Mouse (Mus musculus) C3H10T1/2 (cell line): ENCODE data around the gene Mrpl11. TPM values are rescaled to one million over a fixed set of nuclear protein-coding genes. Genes with fewer than 3 reads are reported as not detected.

ENCODE experiments used
- polyA plus RNA-seq, 2 experiments: library from polyadenylated mRNA; unstranded; fragments of >200 nt; fragmentation: generic; extraction: Trizol; gene quantifications; one replicate each; pipeline ENCODE4 v1.2.1; 2012; ENCODE audit warnings: missing spikeins in 2 of 2

The Mrpl11 gene
- 100 to 1,000 TPM in 1 of 2 experiments, 10 to 100 TPM in 1; 75.2 to 151 TPM for polyA plus RNA-seq

GRCm38 (mm10) chr19:4961928-4962601 is at the start of gene Mrpl11:
TSS of gene Mrpl11 (plus strand) at chr19:4962147.

GRCm38 (mm10) chr19:4927904-4928531 is 33.9 kb upstream of the Mrpl11 start, which contains the start of gene Dpp3:
TSS of gene Dpp3 (minus strand) at chr19:4928287.

GRCm38 (mm10) chr19:4942551-4943252 is 19.2 kb upstream of the Mrpl11 start, which contains the start of gene Peli3:
TSS of gene Peli3 (minus strand) at chr19:4943127.

GRCm38 (mm10) chr19:4990256-4990625 is 28.3 kb downstream of the Mrpl11 start, which contains the start of gene Npas4:
TSS of gene Npas4 (minus strand) at chr19:4990316.

Other genes with a start within 250 kb of the Mrpl11 start
- gene Rbm4b, start 205.7 kb upstream of the Mrpl11 start, polyA plus RNA-seq, result 10 to 100 TPM in 1 of 2 experiments, 1 to 10 TPM in 1; 3.3 to 22.9 TPM
- 10 to 100 TPM; 17.8 to 38.0 TPM for gene Rbm4, start 168.2 kb upstream of the Mrpl11 start, polyA plus RNA-seq
- gene Gm21992, start 150.5 kb upstream of the Mrpl11 start, polyA plus RNA-seq, result 10 to 100 TPM; 23.3 to 28.1 TPM
- gene Rbm14, start 150.5 kb upstream of the Mrpl11 start, polyA plus RNA-seq, result 10 to 100 TPM; 48.9 to 59.1 TPM
- 100 to 1,000 TPM in 1 of 2 experiments, 10 to 100 TPM in 1; 60.9 to 102 TPM for gene Ccs, start 122.8 kb upstream of the Mrpl11 start, polyA plus RNA-seq
- under 1 TPM; 0.02 to 0.20 TPM for gene Ccdc87, start 122.8 kb upstream of the Mrpl11 start, polyA plus RNA-seq
- gene Ctsf, start 107.0 kb upstream of the Mrpl11 start, polyA plus RNA-seq, result 1 to 10 TPM in 1 of 2 experiments, under 1 TPM in 1; 0.18 to 2.1 TPM
- gene Actn3, start 84.2 kb upstream of the Mrpl11 start, polyA plus RNA-seq, result 1 to 10 TPM; 2.6 to 6.1 TPM
- 10 to 100 TPM in 1 of 2 experiments, 1 to 10 TPM in 1; 2.9 to 13.9 TPM for gene Zdhhc24, start 83.5 kb upstream of the Mrpl11 start, polyA plus RNA-seq
- 1 to 10 TPM; 1.3 to 5.5 TPM for gene Bbs1, start 55.5 kb upstream of the Mrpl11 start, polyA plus RNA-seq
- 10 to 100 TPM; 78.5 to 79.8 TPM for gene Dpp3, start 33.9 kb upstream of the Mrpl11 start, polyA plus RNA-seq
- 1 to 10 TPM; 3.2 to 4.7 TPM for gene Peli3, start 19.0 kb upstream of the Mrpl11 start, polyA plus RNA-seq
- gene Npas4, start 28.2 kb downstream of the Mrpl11 start, polyA plus RNA-seq, result under 1 TPM; 0.01 to 0.11 TPM
- gene Slc29a2, start 61.7 kb downstream of the Mrpl11 start, polyA plus RNA-seq, result 1 to 10 TPM; 1.3 to 1.5 TPM
- 10 to 100 TPM; 18.7 to 79.2 TPM for gene B4gat1, start 76.7 kb downstream of the Mrpl11 start, polyA plus RNA-seq
- 1 to 10 TPM in 1 of 2 experiments, under 1 TPM in 1; 0.95 to 3.4 TPM for gene AC124502.3, start 76.7 kb downstream of the Mrpl11 start, polyA plus RNA-seq
- 10 to 100 TPM; 43.2 to 81.1 TPM for gene Brms1, start 79.2 kb downstream of the Mrpl11 start, polyA plus RNA-seq
- gene Rin1, start 88.3 kb downstream of the Mrpl11 start, polyA plus RNA-seq, result 10 to 100 TPM; 14.9 to 21.8 TPM
- 100 to 1,000 TPM; 106 to 492 TPM for gene Cd248, start 105.9 kb downstream of the Mrpl11 start, polyA plus RNA-seq
- 1 to 10 TPM; 3.1 to 4.6 TPM for gene Tmem151a, start 123.4 kb downstream of the Mrpl11 start, polyA plus RNA-seq
- gene Yif1a, start 126.4 kb downstream of the Mrpl11 start, polyA plus RNA-seq, result 100 to 1,000 TPM; 137 to 166 TPM
- 10 to 100 TPM in 1 of 2 experiments, 1 to 10 TPM in 1; 2.5 to 10.3 TPM for gene Cnih2, start 136.4 kb downstream of the Mrpl11 start, polyA plus RNA-seq
- 100 to 1,000 TPM; 192 to 232 TPM for gene Rab1b, start 144.9 kb downstream of the Mrpl11 start, polyA plus RNA-seq
- gene Klc2, start 156.4 kb downstream of the Mrpl11 start, polyA plus RNA-seq, result 10 to 100 TPM; 16.7 to 20.6 TPM